Mouse (Mus musculus) Patski (cell line): ENCODE measurements at regions not wholly inside any gene's neighbourhood (a gene's known extent, or its start where the extent isn't known, plus 50 kb on each side); places are given as distances from the start of the nearest gene placed in this dataset.

Experiments
- ATAC-seq: fragments of 100-300 bp; one replicate; pipeline ENCODE4 v1.8.0; 2021
- CTCF ChIA-PET: fragments of 350-600 bp; sonication (Branson Sonifier 250); formaldehyde crosslinking; loops from one replicate; lab custom pipeline; 2022; ENCODE audit warnings: inconsistent platforms; lab: Charles Lee
- POLR2A ChIA-PET: fragments of 350-600 bp; sonication (Branson Sonifier 250); formaldehyde crosslinking; loops from one replicate; lab custom pipeline; 2022; ENCODE audit warnings: antibody characterized with exemption, inconsistent platforms; lab: Charles Lee
- DNase-seq: peaks from one replicate; pipeline ENCODE4 v3.0.0-alpha.2; 2011; ENCODE audit warnings: low read depth, low spot score
- H3K27me3 ChIP-seq: fragments of 371-371 bp; one replicate; pipeline ENCODE4 v1.5.1; 2021
- CTCF ChIP-seq: fragments of 100-300 bp; IDR thresholded peaks from one replicate; pipeline ENCODE4 v1.5.1; 2021
- in situ Hi-C: fragments of 300-500 bp; cut with MboI; formaldehyde crosslinking; loops from 3 replicates; pipeline ENCODE4 v1.11.1; 2018; ENCODE audit warnings: low pct_unique_long_range_greater_than_20kb, mixed read lengths

DNA sequence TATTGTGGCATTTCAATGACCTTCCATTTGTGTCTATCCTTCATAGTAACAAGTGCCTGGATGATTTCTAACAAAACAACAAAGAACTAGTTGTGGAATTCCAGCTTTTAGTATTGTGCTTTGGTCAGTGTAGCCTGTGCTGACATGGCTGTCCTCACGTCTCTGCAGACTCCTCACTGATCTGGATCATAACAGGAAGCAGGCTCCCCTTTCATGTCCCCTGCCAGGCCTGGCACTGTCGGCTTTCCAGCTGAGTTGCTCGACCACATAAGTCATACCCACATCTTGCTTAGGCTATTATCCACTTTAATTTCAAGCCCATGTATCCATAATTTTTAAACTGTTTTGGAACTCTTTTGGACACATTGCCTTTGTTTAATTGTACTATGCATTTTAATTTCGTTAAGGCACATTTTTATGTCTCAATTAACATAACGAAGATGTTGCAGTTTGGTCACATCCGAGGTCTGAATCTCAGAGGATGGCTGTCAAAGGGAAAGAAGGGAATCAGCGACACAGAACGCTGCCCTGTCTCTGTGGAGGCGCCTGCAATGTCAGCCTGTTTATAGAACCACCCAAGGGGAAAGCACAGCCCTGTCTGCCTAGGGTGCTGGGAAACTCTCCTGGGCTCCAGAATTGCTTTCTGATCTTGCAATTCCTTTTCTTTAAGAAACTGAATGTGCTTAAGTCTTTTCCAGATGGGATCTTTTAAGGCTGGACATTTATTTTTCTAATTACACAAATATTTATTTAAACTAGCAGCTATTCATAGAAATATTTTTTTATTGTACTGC is 215.5 kb upstream of the Ndst3 start:
- in situ Hi-C loops: no loop called here
- ChIA-PET POLR2A (no interaction called here), CTCF (interaction anchor here (1.5 kb wide), 1 partner anchor 32 kb away, joined by 3 read pairs; no protein-coding TSS in a partner anchor)
- TF ChIP-seq CTCF: no peak
- DNase-seq (peak; percentile 13), ATAC-seq (peak; percentile 75)
- H3K27me3 ChIP-seq: no peaks in the 10 kb centered on the region

- in situ Hi-C loops: no loop called here
- DNase-seq (no peak), ATAC-seq (no peak)
- CTCF ChIA-PET: no interaction called here
- POLR2A ChIA-PET: no interaction called here
- no peaks in the 10 kb centered on the region for H3K27me3 ChIP-seq
- TF ChIP-seq CTCF: no peak
These were observed 227.5 kb upstream of the Ndst3 start for GRCm38 (mm10) chr3:123918140-123918539.

DNA sequence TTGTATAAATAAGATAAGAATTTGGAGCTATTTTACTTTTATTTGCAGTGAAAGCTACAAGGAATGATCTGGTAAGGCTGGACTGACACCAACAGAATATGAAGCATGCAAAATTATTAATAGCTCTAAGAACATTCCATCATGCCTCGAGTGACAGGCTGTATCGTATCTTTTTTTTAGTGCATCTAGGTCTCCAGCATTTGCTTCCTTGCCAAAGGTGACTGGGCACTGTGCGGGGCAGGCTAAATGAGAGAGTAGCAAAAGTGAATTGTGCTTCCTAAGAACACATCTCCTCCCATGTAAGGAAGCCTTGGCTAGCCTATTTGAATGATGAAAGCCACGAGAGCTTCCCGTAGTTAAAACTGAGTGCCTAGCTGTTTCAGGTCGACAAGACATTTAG is 261.5 kb upstream of the Ndst3 start:
- in situ Hi-C loops: no loop called here
- ATAC-seq (no peak), DNase-seq (no peak)
- POLR2A ChIA-PET: no interaction called here
- no peak for TF ChIP-seq CTCF
- H3K27me3 ChIP-seq: no peaks in the 10 kb centered on the region
- CTCF ChIA-PET: interaction anchor here (0.7 kb wide), 1 partner anchor 113 kb away, joined by 3 read pairs; no protein-coding TSS in a partner anchor

DNA sequence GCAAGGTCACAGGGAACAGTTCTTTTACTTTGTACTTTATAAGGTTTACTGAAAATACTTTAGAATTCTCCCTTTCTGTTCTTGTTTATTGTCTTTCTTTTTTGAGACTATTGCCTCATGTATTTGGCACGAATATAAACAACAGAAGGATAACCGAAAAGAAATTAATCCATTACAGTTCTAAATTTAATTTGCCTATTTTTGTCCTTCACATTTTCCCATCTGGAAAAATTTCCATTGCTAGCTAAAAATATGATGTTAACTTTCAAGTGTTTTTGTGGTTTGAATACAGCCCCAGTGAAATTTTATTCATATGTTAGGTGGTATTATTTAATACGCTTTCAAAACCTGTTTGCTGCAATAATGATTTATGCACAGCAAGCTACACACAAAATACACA is 276.7 kb upstream of the Ndst3 start:
- no peak for ATAC-seq

DNA sequence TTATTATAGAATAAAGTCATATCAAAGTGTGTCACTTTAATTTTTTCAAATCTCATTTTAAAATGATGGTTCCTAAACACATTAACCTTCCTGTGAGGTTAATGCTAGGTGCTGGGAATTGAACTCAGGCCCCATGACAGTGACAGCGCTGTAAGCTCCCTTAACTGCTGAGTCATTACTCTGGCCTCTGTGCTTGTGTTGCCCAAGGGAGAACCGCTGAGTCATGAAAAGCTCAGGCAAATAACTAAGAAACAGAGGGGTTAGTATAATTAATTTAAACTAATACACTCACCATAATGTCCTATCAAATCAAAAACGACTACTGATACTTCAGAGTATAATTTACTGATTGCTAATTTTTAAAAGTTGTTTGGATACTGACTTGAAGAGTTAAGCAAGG is 281.7 kb upstream of the Ndst3 start:
- no peak for ATAC-seq
- POLR2A ChIA-PET: no interaction called here
- CTCF ChIA-PET: interaction anchor here (1.0 kb wide), 1 partner anchor 71 kb away, joined by 3 read pairs; no protein-coding TSS in a partner anchor
- DNase-seq: no peak
- no peaks in the 10 kb centered on the region for H3K27me3 ChIP-seq
- TF ChIP-seq CTCF: no peak
- in situ Hi-C loops: no loop called here

More for the DNA sequence above, 276.7 kb upstream of the Ndst3 start:
- no peaks in the 10 kb centered on the region for H3K27me3 ChIP-seq
- in situ Hi-C loops: no loop called here
- POLR2A ChIA-PET: interaction anchor here (0.6 kb wide), 2 partner anchors 15 to 62 kb away, joined by 3 to 9 read pairs; no protein-coding TSS in a partner anchor
- TF ChIP-seq CTCF: no peak
- CTCF ChIA-PET: interaction anchor here (1.0 to 1.4 kb wide), 2 partner anchors 24 to 265 kb away, joined by 3 read pairs; no protein-coding TSS in a partner anchor
- DNase-seq: no peak

DNA sequence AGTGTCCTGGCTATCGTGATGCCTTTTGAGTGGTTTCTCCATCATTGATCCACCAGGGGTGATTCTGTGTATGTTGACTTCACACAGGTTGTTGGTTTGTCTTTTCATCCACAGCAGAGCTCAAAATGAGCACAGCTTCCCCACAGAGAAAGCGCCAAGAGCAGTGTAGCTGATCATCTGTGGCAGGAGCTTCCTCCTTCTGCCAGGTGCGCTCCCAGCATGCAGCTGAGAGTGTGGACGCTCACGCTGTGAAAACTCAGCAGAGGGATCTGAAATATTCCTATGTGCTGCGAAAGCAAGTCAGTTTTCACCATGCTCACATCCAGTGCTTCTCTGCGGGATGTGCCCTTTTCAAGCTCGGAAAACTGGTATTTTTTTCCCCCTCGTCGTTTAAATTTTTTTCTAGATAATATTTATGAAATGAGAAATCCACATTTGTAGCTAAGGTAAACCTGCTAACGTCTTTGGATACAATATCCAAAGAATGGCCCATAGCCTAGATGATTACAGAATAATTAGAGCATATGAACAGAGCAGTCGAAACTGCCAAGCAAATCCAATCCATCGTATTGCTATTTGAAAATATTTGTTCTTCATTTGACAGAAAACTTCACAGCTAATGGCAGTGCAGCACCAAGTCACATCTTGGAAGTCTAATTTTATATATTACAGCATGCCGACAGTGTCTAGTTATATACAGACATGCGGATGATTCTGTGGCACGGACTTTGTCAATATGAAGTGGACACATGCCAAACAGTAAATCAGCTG is 283.3 kb upstream of the Ndst3 start:
- H3K27me3 ChIP-seq: no peaks in the 10 kb centered on the region
- CTCF ChIA-PET: interaction anchor here (1.4 kb wide), 1 partner anchor 9 kb away, joined by 3 read pairs; no protein-coding TSS in a partner anchor
- no peak for DNase-seq
- ATAC-seq: no peak
- in situ Hi-C loops: no loop called here
- POLR2A ChIA-PET: no interaction called here
- no peak for TF ChIP-seq CTCF

- in situ Hi-C loops: no loop called here
- H3K27me3 ChIP-seq: no peaks in the 10 kb centered on the region
- POLR2A ChIA-PET: no interaction called here
- ATAC-seq (no peak), DNase-seq (no peak)
- TF ChIP-seq CTCF: no peak
- CTCF ChIA-PET: no interaction called here
These were observed 285.8 kb upstream of the Ndst3 start for GRCm38 (mm10) chr3:123976475-123976874.

DNA sequence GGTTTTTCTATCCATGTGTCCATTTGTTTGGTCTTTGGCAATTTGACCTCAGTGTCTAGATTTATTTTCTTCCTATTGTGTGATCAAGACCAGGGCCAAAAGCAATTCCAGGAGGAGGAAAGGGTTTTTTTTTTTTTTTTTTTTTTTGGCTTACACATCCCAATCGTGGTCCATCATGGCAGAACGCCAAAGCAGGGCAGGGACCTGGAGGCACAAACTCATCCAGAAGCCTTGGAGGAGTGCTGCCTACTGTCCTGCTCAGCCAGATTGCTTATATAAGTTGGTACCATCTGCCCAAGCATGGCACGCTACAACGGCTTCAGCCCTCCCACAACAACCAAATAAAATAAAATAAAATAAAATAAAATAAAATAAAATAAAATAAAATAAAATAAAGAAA is 286.5 kb upstream of the Ndst3 start:
- ATAC-seq: no peak
- in situ Hi-C loops: no loop called here
- DNase-seq: no peak
- ChIA-PET CTCF (no interaction called here), POLR2A (no interaction called here)
- no peak for TF ChIP-seq CTCF
- no peaks in the 10 kb centered on the region for H3K27me3 ChIP-seq

DNA sequence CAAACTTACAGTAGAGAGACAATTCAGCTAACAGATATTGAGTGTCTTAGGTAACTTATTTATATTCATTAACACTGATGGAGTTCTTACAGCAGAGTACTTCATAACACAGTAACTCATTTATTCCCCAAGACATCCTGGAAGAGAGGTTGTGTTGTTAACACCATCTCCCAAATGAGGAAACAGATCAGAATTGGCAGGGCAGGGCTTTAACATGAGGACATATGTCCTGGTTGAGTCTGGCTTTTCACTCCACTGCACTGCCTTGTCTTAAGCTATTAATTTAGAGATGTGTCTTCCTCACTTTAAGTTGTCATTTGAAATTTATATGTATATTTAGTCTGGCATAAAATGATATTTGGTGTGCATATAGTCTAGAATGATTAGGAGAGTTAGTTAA is 292.4 kb upstream of the Ndst3 start:
- H3K27me3 ChIP-seq: no peaks in the 10 kb centered on the region
- ChIA-PET POLR2A (no interaction called here), CTCF (interaction anchor here (1.2 kb wide), 1 partner anchor 8 kb away, joined by 3 read pairs; no protein-coding TSS in a partner anchor)
- DNase-seq (no peak), ATAC-seq (no peak)
- in situ Hi-C loops: no loop called here
- TF ChIP-seq CTCF: no peak

DNA sequence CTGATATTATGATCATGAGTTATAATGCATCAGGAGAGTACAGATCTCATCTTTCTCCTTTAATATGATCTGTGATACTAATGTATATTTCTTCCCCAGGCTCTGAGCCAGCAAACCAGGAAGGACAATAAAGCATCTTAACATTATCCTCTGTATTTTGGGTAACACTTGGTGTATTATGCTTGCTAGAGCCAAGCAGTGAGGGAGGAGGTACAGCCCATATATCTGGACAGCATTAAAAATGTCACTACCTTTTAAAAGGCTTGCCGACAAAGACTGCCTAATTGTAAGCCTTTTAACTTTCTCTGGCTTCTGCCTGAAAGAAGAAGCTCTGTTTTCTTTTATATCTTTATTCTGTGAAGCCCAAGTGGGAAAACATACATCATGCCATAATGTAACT is 292.9 kb upstream of the Ndst3 start:
- in situ Hi-C loops: no loop called here
- DNase-seq: no peak
- ChIA-PET CTCF (interaction anchor here (1.2 kb wide), 1 partner anchor 9 kb away, joined by 3 read pairs; no protein-coding TSS in a partner anchor), POLR2A (no interaction called here)
- no peaks in the 10 kb centered on the region for H3K27me3 ChIP-seq
- ATAC-seq: no peak
- no peak for TF ChIP-seq CTCF

- no peaks in the 10 kb centered on the region for H3K27me3 ChIP-seq
- ChIA-PET CTCF (no interaction called here), POLR2A (no interaction called here)
- in situ Hi-C loops: no loop called here
- DNase-seq: no peak
- no peak for TF ChIP-seq CTCF
- peak; percentile 47 for ATAC-seq
These were observed 293.4 kb upstream of the Ndst3 start for GRCm38 (mm10) chr3:123984028-123984427.
